Mouse (Mus musculus) spleen, postnatal 14 days (tissue): Measurements from ENCODE around the gene Pdxp.
A peak's percentile ranks its signal among the peaks of the same experiment; 100 is the strongest.
"Not testable (repeated sequence)": the region's sequence is repeated elsewhere in the genome, so short reads cannot be mapped to it uniquely, and the experiment has no call there.

Experiments
- DNase-seq, 2 experiments: peaks; one replicate each; pipeline ENCODE4 v3.0.0; 2021 to 2022; ENCODE audit warnings: low spot score in 2 of 2

Gene Pdxp

DNA sequence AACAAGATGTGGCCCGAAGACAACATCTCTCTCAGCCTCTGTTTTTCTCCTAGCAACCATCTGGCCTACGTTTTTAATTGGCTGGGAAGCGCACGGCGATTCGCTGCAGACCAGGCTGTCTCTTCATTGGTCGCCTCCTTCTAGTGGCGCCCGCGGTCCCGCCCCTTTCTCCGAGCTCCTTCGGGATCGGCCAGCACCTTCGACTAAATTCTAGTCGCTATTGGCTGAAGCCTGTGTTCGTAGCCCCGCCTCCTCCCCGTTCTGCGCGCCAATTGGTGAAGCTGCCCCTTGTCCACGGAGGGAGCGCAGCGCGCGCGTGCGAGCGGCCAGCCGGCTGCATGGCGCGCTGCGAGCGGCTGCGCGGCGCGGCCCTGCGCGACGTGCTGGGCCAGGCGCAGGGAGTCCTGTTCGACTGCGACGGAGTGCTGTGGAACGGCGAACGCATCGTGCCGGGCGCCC is at the start of gene Pdxp:
Pdxp (plus strand) TSS at position 288 of the 459 bp plus-strand sequence.
- DNase-seq, result peak; percentile 86 to 88

DNA sequence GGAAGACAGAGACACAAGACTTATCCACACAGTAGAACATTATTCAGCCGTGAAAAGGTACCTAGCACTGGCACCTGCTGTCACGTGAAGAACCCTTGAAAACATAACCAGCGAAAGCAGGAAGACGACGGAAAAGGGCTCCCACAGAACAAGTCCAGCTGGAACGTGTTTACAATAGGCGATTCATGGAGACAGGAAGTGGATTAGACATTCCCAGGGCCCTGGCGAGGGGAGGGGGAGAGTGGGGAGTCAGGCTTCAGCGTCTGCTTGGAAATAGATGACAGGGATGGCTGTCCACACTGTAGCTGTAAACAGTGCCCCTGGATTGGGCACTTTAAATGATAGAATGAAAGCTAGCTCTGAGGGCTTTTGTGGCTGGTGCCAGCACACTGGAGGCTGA is 45.3 kb upstream of the Pdxp start:
- DNase-seq, result no peak

DNA sequence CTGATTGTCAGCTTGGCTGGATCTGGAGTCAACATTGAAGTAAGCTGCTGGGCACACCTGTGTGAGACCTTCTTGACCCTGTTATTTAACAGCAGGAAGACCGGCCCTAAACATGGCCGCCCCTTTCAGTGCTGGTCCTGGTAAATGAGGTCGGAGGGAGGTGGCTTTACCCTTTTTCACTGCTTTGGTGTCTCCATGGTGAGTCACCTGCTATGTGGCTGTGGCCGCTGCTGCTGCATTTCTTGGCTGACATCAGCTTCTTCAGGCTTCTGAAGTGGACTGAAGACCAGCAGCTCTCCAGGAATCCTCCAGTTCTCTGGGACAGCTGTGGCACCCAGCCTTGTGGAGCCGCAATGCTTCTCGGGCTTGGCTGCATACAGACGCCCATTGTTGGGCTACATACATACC is 44.9 kb upstream of the Pdxp start:
- no peak for DNase-seq

DNA sequence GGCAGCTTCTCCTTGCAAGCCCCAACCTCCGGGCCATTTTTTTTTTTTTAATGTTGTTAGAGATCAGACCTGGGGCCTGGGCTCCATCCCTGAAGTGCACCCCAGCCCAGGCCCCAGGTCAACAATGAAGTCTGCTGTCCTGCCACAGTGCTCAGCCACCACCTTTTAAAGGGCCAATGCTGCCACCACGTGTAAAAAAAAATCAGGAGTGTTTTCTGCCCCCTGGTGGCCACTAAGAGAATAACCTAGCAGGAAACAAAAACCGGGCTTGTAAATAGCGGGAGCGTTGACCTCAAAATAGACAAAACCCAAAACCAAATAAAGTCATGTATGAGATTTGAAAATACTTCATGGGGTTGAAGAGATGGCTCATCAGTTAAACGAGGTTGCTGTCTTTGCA is 43.9 kb upstream of the Pdxp start:
- peak in 1 of 2 experiments; percentile 34 for DNase-seq

DNA sequence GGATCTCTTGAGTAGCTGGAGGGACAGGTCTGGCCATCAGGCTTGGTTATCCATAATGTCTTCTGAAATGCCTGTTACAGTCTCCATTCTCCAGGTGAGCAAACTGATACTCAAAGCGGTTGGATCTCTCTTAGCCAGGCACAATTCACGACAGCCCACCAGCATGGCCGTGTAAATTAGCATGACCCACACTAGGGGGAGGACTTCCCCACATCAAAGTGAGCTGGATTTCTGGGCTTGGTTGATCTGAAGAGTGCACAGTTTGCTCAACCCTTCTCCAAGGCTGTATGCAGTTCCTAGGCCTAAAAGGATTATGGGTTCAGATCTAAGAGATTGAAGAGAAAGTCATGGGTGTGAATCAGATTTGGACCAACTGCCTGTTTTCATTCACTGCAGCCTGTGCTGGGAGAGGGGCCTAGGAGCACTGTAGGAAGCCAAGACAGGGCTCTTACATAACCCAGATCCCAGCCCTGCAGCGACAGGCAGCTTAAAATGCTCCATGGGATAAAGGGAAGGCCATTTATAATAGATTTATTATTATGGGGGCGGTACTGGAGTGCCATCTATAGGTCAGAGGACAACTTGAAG is 41.6 kb upstream of the Pdxp start:
- DNase-seq, result no peak

DNA sequence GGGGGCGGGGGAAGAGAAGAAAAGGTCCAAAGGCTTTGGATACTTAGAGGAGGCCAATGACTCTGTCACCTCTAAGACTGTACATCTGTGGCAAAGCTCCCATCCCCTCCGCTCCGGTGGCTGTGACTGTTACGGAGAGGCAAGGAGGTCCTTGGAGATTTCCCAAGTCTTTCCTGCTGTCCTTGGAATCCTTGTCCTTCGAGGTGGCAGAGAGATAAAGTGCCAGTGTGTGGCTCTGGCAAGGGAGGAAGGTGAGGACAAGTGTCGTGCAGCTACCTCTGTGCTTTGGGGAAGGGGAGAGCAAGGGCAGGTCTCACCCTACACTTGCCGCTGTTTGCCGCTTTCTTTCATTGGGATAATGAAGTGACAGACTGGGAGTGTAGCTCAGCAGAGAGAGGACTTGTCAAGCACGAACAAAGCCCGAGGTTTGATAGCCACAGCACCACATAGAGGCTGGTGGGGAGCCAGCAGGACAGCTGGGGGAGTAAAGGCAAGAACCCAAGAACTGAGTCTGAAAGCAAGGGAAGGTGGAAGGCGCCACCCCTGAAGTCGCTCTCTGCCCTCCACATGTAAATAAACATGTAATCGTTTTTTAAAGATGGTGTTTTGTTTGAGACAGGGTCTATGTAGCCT is 39.8 kb upstream of the Pdxp start:
- no peak for DNase-seq

DNA sequence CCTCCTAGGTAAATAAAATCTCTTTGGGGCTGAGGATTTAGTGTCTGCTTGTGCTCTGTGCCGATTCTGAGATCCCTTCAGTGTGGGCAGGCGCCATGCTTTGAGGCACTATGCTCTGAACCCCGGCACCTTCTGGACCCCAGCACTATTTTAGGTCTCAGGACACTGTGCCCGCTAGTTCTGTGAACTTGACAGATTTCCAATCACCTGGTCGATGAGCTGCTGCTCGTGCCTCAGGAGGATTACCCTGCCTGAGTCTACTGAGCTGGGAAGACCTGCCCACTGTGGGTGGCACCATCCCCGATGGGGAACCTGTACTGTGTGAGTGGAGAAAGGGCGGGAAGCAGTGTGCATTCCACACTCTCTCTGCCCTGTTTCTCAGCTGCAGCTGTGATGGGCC is 38.7 kb upstream of the Pdxp start:
- no peak for DNase-seq

DNA sequence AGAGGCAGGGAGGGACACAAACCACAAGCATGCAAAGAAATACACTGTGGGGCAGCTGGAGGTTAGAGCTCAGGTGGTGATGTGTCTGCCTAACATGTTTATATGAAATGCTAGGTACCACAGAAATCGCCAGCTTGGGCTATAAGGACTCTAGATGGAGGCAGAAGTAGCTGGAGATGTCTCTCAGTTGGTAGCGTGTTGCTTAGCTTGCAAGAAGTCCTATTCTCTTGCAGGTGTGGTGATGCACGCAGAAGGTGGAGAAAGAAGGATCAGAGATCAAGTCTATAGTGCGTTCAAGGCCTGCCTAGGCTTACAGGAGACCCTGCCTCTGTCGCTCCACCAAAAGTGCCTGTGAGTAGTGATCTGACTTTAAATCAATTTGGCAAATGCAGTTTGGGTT is 38.2 kb upstream of the Pdxp start:
- DNase-seq, result no peak

DNA sequence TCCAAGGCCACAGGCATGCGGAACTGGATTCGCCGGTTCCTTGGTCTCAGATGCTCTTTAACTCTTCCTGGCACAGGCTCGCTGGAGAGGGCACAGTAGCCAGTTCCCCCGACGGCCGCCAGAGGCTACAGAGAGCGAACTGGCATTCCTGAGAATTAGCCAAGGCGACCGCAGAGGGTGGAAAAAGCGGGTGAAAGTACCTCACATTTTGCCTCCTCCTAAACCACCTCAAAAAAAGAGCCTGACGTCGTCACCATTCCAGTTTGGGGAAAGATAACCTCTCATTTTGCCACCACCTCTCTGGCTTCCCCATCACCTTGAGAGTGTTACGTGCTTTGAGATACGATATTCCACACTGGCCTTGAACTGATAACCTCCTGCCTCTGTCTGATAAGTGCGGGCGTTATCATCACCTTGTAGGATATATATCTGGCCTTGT is 37.4 kb upstream of the Pdxp start:
- peak in 1 of 2 experiments; percentile 69 for DNase-seq

DNA sequence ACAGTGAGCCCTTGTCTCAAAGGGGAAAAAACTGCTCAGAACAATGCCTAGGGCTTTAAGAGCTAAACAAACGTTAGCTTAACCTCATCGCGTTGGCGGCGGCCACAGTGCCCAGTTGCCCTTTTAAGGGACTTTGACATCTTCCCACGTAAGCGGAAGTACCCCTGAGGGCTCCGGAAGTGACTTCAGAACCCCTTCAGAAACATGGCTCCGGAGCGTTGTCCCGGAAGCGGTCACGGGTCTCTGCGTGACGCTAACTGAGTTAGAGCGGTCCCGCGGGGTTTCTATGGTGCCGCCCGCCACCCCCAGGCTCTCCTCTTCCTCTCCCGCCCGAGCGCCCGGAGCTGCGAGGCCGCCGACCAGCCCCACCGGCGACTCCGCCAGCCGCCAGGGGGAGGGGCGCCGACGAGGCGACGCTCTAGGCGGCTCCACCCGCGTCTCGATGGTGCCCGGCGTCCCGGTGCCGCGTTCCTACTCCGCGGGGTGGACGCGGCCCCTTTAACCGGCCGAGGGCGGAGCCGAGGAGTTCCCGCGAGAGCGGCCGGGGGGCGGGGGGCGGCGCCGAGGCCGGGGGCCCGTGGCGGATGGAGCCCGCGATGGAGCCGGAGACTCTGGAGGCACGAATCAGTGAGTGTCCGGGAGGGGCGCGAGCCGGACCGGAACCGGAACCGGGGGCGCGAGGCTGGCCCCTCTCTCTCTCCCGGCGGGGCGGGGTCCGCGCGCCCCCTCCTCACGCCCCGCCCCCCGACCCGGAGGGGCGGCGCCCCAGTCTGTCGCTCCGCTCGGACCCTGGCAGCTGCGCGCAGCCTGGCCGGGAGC is 36.5 kb upstream of the Pdxp start, which contains the start of gene Gga1:
Gga1 (plus strand) TSS at position 200 of the 819 bp plus-strand sequence.
- DNase-seq, result peak; percentile 75 to 85

DNA sequence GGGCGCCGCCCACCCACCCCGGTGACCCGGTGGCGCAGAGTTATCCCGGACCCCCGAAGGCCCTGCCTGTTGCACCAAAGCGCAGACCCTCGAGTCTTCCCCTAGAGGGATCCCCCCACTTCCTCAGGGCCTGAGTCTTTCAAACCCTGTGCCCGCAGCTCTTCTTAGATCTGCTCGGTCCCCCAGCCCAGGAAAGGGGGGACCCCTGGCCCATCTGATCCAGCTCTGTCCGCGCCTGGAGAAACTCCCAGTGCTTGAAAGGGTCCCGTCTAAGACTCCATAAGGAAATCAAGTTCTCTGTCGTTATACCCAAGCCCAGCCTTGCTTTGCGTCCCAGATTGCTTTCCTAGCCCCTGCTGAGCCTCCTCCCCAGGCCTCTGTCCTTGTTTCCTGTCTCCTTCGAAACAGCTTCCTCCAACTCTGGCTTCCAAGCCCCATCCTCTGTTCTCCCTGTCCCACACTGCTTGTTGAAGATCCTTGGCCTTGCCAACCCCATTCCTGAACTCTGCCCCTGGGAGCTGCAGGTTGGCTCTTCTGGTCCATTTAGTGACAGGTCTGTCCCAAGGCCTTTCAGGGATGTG is 35.8 kb upstream of the Pdxp start:
- DNase-seq, result no peak

DNA sequence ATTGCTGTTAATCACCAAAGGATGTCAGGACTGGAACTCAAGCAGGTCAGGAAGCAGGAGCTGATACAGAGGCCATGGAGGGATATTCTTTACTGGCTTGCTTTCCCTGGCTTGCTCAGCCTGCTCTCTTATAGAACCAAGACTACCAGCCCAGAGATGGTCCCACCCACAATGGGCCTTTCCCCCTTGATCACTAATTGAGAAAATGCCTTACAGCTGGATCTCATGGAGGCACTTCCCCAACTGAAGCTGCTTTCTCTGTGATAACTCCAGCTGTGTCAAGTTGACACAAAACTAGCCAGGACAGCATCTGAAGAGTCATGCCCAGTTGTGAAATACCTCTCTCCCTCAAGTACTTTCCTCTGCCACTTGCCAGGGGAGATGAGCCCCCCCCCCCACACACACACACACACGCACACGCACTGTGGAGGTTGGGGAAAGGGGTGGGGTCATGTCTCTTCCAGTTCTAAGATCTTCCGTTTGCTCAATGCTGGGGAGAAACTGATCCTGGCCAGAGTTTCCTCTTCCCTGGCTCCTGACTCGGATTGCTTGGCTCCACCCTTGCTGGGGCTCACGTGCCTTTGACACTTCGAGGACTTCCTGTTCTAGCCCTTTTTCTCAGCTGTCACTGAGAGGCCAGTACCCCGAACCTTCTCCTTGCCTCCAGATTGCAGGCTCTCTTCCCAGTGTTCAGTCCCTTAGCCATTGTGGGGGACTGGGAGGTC is 34.8 kb upstream of the Pdxp start:
- not testable (repeated sequence) for DNase-seq

DNA sequence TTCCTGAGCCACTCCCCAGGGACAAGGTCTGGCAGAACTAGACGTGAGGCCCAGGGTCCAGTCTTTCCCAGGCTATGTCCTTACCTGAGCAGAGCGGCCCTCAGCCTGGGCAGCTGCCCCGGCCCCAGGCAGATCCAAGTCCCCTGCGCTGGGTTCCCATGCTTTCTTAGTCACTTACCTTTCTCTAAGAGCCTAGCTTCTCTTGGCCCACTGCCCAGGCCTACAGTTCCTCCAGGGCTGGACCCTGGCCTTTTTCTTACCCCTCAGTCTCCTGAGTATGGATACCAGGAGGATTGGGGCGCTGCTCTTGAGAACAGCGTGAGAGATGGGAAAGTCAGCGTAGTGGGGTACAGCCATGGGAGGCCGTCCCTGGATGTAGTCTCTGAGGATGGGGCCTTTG is 33.3 kb upstream of the Pdxp start:
- no peak for DNase-seq

DNA sequence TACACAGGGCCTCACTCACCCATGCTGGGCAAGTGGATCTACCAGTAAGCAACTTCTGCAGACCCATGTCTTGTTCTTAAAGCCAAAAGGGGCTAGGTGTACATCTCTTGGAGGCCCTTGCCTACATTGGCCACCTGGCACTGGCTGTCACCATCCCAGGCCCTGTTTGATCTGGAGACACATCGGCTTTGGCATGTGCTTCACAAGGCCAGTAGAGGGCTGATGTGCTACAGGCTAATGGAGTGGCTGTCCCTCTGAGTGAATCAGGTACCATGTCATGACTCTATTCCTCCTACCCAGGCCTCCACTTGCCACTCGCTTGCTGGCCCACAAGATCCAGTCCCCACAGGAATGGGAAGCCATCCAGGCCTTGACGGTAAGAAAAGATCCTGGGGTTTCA is 31.9 kb upstream of the Pdxp start:
- DNase-seq, result no peak

DNA sequence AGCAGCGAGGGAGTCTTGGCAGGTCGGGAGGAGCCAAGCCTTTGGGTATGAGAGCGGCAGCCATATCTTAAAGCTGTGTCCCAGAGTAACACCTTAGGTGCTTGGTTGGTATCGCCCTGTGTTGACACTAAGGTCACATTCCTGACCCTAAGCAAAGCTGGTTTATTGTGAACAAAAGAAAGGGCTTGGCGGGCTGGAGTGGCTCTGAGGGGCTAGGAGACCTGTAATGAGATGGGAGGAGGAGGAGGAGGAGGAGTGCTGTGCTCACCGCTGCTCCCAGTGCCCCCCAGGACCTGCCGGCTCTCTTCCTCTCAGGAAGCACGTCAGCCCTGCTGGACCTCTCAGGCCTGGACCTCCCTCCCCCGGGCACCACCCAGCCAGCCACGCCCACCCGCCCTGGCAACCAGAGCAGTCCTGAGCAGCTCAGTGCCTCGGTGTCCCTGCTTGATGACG is 24.3 kb upstream of the Pdxp start:
- DNase-seq, result no peak

DNA sequence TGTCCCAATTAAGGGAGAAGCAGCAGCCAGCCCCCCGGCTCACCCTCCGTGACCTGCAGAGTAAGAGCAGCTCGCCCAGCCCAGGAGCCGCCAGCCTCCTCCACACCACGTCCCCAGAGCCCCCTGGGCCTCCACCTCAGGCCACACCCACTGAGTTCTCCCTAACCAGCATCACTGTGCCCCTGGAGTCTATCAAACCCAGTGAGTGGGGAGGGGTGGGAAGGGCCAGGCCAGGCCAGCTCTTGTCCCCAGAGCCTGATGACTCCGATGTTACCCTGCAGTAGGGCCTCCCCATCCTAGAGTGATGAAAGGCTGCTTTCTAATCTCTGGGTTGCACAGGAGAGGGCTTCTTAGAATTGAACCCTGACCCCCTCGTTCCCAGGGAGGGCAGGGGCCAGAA is 21.3 kb upstream of the Pdxp start:
- no peak for DNase-seq

DNA sequence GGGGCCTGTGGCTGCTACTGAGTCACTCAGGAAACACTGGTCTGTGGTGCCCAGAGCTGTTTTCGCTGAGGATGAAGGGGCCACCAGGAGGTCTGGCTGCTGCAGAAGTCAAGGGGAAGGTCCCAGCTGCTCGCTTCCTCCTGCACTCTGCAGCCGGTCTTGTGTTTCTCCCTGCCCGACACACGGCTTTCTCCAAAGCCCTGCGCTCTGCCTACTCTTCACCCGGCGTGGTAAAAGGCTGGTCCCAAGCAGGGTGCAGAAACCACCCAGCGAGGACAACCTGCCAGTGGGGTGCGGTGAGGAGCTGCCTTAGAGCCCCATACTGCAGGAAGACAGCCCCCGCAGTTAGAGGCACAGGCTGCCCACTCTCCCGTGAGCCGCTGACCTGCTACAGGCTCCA is 19.0 kb upstream of the Pdxp start:
- DNase-seq, result no peak

DNA sequence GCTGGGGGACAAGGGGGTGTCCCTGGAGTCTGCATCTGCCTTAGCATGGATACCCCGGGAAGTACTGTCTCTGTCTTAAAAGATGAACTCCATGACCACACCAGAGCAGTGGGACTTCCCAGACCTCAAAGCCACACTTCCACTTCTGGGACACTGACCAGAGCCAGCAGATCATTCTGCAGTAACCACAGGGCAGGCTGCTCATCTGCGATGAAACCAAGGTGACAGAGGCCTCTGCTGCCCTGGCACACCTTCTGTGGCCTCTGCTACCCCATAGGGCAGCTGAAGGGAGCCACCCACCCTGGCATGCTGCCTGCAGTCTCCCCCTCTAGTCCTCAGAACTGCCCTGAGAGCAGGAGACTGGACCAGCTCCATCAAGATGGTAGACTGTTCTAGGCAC is 18.0 kb upstream of the Pdxp start:
- no peak for DNase-seq

DNA sequence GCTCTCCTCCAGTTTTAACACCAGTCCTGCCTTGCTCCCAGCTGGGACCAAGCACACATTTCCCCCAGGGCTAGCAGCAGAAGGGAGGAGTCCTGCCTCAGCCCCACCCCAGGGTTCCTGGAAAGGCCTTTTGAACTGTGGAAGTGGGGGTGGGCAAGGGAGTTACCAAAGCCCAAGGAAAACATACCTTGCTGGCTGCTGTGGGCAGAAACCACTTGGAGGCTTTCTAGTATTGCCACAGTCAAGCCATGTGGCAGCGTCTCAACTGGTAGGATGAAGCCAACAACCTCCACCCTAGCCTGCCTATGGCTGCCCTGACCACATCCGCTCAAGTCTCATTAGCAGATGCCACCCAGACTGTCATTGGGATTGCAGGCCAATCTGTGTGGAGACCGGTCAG is 17.6 kb upstream of the Pdxp start:
- no peak for DNase-seq

DNA sequence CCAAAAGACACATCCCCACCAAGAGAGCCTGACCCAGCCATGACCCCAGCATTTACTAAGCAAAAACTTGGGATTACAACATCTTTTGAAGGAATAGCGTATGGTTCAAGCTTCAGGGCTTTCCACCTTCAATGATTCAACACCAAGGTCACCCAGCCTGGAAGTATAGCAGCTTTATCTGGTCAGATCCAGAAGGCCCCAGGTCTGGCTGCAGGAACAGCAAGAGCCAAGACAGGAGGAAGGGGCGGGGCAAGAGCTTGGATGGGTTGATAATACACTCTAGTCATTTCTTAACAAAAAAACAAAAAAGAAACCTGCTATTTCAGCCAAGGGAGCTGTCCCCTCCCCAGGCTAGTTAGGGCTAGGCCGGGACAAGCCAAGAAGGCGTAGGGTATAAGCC is 16.2 kb upstream of the Pdxp start:
- no peak for DNase-seq

DNA sequence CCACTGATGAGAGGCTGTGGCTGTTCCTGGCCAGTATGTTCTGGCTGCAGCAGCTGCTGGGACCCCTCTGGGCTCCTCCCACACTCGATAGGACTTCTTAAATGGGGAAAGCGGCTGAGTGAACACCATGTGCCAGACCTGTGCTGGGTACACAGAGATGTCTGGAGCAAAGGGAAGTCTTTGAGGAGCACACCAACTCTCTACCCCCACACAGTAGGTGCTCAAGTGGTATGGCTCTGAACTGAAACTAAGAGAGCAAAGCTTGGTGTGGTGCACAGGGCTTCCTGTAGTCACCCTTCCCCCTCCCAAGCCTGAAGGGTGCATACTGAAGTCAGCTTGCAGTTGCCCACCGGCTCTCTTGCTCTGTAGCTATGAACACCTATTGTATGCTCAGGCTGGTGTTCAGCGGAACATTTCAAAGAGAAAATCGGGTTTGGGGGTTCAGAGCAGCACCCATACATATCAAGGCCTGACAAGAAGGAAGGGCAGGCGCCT is 15.2 kb upstream of the Pdxp start:
- no peak for DNase-seq

DNA sequence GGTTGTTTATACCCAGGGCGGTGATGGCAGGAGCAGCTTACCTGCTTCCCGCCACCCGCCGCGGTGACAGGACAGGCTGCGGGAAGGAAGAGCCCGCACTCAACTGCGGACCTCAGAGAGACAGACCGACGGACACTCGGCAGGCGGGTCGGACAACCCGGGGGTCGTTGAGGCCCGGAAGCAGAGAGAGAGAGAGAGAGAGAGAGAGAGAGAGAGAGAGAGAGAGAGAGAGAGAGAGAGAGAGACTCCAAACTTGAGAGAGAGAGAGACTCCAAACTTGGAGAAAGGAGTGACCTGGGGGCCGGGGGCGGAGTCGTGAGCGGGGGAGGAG is 14.3 kb upstream of the Pdxp start, which contains the start of gene Gm49510:
Gm49510 (plus strand) TSS at position 259 of the 331 bp plus-strand sequence.
- DNase-seq, result no peak
